Mouse (Mus musculus) megakaryocyte-erythroid progenitor cell, adult 5-6 weeks (primary cell): ENCODE measurements at regions not wholly inside any gene's neighbourhood (a gene's known extent, or its start where the extent isn't known, plus 50 kb on each side); places are given as distances from the start of the nearest gene placed in this dataset.

Experiments
- ATAC-seq: replicated peaks from 2 replicates; pipeline ENCODE4 v1.8.0; 2016; ENCODE audit warnings: mild to moderate bottlenecking, inconsistent platforms; ENCODE audit not compliant: severe bottlenecking, poor library complexity, low FRiP score, low TSS enrichment

DNA sequence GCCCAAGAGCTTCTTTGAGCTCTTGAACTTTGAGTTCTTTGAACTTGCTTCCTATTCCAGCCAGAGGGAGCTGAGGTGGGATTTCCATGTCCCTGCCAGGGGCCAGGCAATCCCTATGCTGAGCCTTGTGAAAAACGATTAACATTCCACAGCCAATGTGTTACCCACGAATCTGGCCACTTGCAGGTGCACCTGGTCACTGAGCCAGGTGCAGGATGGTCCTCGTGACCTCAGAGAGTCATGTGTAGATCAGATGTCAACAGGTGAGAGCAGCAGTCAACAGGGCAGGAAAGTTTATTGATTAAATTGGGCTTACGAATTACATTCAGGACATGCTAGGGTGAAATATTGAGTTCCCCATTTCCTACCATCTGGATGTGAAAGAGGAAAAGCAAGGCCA is 275.4 kb upstream of the Rsrc1 start:
- no peak for ATAC-seq

DNA sequence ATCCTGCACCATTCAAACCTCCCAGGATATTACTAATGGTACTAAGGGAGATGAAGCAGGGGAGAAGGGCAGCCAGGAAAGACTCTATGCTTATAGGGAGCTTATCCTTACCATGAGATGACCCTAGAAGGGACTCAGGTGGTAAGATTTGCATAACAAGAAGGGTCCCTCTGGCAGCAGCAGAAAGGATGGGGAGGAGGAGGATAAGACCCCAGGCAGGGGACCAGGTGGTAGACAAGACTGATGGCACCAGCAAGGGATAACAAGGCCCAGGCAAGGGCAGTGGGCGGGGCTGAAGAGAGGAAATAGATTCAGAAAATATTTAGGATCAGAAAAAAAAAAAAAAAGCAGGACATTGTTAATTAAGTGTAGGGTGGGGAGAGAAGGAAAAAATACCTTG is 245.7 kb upstream of the Rsrc1 start:
- no peak for ATAC-seq

GRCm38 (mm10) chr3:66738201-66739062 is 242.8 kb upstream of the Rsrc1 start:
- ATAC-seq, result no peak

GRCm38 (mm10) chr3:66739356-66740014 is 241.7 kb upstream of the Rsrc1 start:
- no peak for ATAC-seq

DNA sequence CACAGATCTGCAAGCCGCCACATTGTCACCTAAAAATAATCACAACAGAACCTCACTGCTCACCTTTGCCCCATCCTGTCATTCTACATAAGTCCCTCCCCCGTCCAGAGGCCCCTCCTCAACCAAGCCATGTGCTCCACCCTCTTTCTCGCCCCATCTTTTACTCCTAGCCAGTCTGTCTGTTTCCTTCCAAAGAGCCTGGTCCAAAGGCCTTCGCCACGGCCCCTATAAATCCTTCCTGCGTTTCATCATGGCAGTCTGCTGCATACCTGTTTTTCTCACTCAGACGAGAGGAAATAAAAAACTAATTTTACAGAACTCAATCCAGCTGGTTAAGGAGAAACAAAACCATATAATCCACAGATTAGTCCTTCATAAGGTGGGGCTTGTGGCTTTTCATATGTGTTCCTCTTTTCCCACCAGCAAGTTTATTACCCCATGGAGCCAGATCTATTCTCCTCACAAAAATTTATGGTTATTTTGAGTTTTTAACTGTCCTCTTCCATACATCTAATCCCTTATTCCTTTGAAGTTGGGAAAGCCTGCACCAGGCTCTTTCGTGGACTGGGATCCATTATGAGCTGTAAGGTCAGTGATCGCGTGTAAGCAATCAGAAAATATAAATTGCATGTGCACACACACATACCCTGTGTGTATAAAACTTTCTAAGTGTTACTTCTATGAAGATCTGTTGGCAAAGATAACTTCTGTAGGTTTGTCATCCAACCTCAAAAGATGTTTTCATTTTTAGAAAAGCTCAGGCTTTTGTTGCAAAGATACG is 236.9 kb upstream of the Rsrc1 start:
- ATAC-seq, result no peak

GRCm38 (mm10) chr3:66746373-66747072 is 234.7 kb upstream of the Rsrc1 start:
- ATAC-seq, result no peak

- no peak for ATAC-seq
Observed at GRCm38 (mm10) chr3:66747073-66747710, 234.0 kb upstream of the Rsrc1 start.

DNA sequence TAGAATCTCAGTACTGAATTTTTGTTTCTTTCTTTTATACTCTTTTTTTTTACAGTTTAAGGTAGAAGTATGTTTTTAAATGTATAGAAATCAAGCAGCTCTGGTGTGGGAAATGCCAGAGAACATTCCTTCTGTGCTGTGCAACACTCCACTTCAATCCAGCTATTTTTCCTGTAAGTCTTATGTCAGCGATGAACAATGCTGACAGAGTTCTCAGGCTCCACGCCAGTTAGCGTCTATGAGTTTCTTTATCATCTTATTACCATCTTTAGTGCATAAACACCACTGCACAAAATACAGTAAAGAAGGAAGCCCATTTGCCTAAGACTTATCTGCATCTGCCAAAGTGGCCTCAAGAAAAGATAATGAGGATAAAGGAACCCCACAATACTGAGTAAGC is 223.0 kb upstream of the Rsrc1 start:
- no peak for ATAC-seq

DNA sequence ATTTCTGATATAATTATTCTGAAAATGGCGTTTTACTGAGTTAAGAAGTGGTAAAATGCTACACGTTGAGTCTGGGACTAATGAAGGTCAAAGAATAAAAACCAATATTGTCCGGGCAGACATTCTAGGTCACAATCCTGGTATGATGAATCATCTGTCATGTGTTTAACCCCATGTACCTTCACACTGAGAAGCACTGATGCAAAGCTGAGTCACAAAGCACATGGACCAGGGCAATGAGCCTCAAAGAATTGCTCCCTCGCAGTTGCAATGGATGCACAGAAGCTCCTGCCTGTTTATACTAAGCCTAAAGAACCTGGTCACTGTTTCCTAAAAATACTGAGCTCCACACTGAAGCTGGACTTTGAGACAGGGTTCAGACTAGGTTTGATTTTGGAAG is 221.3 kb upstream of the Rsrc1 start:
- ATAC-seq, result no peak

DNA sequence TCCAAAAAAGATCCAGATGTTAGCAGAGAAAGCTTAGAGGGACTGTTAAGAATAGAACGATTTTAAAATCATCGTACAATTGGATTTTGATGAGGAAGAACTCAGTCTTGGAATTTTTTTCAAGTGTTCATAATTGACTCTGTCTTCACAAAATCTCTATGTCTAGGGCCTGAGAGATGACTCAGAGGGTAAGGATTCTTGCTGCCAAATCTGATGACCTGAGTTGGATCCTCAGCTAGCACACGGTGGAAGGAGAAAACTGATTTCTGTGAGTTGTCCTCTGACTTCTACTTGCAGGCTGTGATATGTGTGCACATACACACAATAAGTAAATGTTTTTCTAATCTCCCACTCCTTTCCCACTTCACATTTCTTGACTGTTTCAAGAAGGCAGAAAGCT is 218.7 kb upstream of the Rsrc1 start:
- no peak for ATAC-seq

- ATAC-seq, result no peak
Observed at GRCm38 (mm10) chr3:66797351-66798010, 183.7 kb upstream of the Rsrc1 start.

- no peak for ATAC-seq
Observed at GRCm38 (mm10) chr3:66798292-66798691, 182.9 kb upstream of the Rsrc1 start.

- no peak for ATAC-seq
Observed at GRCm38 (mm10) chr3:66802538-66802937, 178.7 kb upstream of the Rsrc1 start.

GRCm38 (mm10) chr3:66806176-66806575 is 175.0 kb upstream of the Rsrc1 start:
- ATAC-seq, result no peak

DNA sequence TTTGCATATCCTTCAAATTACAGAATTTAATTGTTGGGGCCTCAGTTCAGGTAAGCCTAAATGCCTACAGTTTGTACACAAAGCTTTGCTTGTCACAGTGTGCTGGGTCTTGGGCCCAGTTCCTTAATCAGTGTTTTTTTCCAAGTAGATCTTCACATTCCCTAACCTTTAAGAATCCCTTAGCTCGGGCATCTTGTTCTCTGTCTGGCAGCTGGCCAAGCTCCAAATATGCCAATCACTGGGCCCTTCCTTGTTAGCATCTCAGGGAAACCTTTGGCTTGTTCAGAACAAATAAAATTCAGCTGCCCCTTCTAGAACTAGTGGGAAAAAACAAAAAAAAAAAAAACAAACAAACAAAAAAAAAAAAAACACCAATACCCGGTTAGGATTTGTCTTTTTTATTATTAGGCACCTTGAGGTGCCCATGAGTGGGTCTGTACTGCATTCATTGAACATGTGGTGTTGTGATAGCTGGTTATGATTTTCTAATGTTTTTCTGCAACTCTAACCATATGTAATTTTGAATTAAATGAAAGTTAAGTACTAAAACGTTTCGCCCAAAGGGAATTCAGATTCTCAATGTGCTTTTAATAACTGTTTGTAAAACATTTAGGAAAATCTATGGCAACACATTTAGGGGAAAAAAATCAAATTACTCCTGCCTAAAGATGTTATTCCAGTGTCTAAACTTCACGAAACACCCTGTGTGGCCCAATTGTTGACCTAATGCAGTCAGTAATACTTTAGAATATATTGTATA is 168.3 kb upstream of the Rsrc1 start:
- no peak for ATAC-seq

GRCm38 (mm10) chr3:66825761-66826160 is 155.4 kb upstream of the Rsrc1 start:
- no peak for ATAC-seq
